Comparison of ENCODE assay signal across 8 mouse cellular contexts in the genomic region with DNA sequence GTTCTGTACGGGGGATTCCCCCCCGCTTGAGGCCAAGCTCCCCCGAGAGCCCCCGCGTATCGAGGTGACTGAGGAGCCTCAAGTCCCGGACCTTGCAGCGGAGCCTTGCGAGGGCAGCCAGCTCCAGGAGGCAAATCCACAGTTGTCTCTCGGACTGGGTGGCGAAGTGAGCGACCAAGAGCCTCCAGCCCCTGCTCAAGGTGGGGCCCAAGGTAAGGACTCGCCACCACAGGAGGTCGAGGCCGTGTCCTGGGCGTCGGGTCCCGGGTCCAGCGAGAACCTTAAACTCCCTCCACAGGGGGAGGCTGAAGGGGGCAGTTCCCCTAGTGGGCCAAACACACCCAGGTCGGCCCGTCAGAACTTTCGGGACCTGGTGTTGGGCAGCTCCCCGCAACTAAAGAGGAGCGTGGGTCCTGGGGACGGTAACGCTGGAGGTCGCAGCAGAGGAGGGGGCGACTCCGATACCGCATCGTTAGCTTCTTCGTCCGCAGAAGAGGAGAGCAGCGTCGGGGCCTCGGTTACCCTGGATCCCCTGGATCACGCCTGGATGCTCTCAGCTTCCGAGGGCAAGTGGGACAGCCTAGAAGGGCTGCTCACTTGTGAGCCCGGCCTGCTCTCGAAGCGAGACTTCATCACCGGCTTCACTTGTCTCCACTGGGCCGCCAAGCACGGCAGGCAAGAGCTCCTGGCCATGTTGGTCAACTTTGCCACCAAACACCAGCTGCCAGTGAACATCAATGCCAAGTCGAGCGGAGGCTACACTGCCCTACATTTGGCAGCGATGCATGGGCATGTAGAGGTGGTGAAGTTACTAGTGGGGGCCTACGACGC. TPM values are rescaled to one million over a fixed set of nuclear protein-coding genes. Genes with fewer than 3 reads are reported as not detected.
DNase-seq lines count a peak whose midpoint lies in the region; ATAC-seq and TF ChIP-seq lines count a peak whose summit lies in the region.

No protein-coding gene starts in this region.

- H3K4me3 ChIP-seq in thymus, adult 2 months (ENCODE audit: control insufficient read depth, insufficient read depth, low read length): peak overlapping the region; percentile 79
- H3K4me3 ChIP-seq in intestine, embryonic 16.5 days (ENCODE audit: low read length): peak overlapping the region; percentile 88
- peak overlapping the region; percentile 69 for H3K4me3 ChIP-seq in limb, embryonic 12.5 days (replicated peaks)
- peak overlapping the region; percentile 78 for H3K4me3 ChIP-seq in midbrain, embryonic 12.5 days
- peak overlapping the region; percentile 84 for H3K4me3 ChIP-seq in stomach, embryonic 15.5 days (replicated peaks)

- H3K9ac ChIP-seq in intestine, embryonic 16.5 days (ENCODE audit: low read depth, low read length): peak overlapping the region; percentile 89
- H3K9ac ChIP-seq in limb, embryonic 12.5 days (replicated peaks): peak overlapping the region; percentile 77
- H3K9ac ChIP-seq in midbrain, embryonic 12.5 days (replicated peaks): peak overlapping the region; percentile 89
- peak overlapping the region; percentile 71 for H3K9ac ChIP-seq in stomach, embryonic 15.5 days

- H3K36me3 ChIP-seq in thymus, adult 2 months (ENCODE audit: control insufficient read depth, insufficient read depth, low read length): no peaks in the 10 kb centered on the region
- no peaks in the 10 kb centered on the region for H3K36me3 ChIP-seq in intestine, embryonic 16.5 days (ENCODE audit: control insufficient read depth, insufficient read depth, low read length)
- H3K36me3 ChIP-seq in limb, embryonic 12.5 days: no peaks in the 10 kb centered on the region
- H3K36me3 ChIP-seq in midbrain, embryonic 12.5 days: no peaks in the 10 kb centered on the region
- no peaks in the 10 kb centered on the region for H3K36me3 ChIP-seq in stomach, embryonic 15.5 days

- peak overlapping the region; percentile 98 for H3K4me2 ChIP-seq in intestine, embryonic 16.5 days (ENCODE audit: low read depth, low read length)
- peak overlapping the region; percentile 99 for H3K4me2 ChIP-seq in limb, embryonic 12.5 days
- peak overlapping the region; percentile 99 for H3K4me2 ChIP-seq in midbrain, embryonic 12.5 days (replicated peaks)
- peak overlapping the region; percentile 98 for H3K4me2 ChIP-seq in stomach, embryonic 15.5 days

- H3K4me1 ChIP-seq in thymus, adult 2 months (replicated peaks; ENCODE audit: control insufficient read depth, insufficient read depth, low read length): peaks cover 14% of the 10 kb centered on the region
- H3K4me1 ChIP-seq in intestine, embryonic 16.5 days (ENCODE audit: control insufficient read depth, insufficient read depth, low read length): peaks cover 16% of the 10 kb centered on the region
- peaks cover 23% of the 10 kb centered on the region for H3K4me1 ChIP-seq in limb, embryonic 12.5 days (replicated peaks)
- H3K4me1 ChIP-seq in midbrain, embryonic 12.5 days: peaks cover 29% of the 10 kb centered on the region
- H3K4me1 ChIP-seq in stomach, embryonic 15.5 days: peaks cover 13% of the 10 kb centered on the region

- no peak for TF ChIP-seq POLR2A in thymus, adult 2 months (IDR thresholded peaks at IDR 0.05; ENCODE audit: control insufficient read depth, extremely low read depth, insufficient read depth, low read length, poor library complexity)

- peak; percentile 3 for DNase-seq in thymus, adult 2 months
- DNase-seq in thymus, postnatal 14 days: no peak
- DNase-seq in embryo, embryonic 10.5 days (ENCODE audit: low spot score): peak; percentile 49
- peak; percentile 94 for DNase-seq in heart, adult 11 months

- 0 out of 2 replicates have a peak, but pooled peaks have one; percentile 12 for TF ChIP-seq CTCF in thymus, adult 2 months (IDR thresholded peaks at IDR 0.05; ENCODE audit: borderline replicate concordance, control insufficient read depth, extremely low read depth, insufficient read depth, low read length, poor library complexity)

- H3K27ac ChIP-seq in thymus, adult 2 months (ENCODE audit: control insufficient read depth, insufficient read depth, low read length): no peak overlapping the region
- H3K27ac ChIP-seq in intestine, embryonic 16.5 days (ENCODE audit: low read length): peak overlapping the region; percentile 95
- H3K27ac ChIP-seq in limb, embryonic 12.5 days: peak overlapping the region; percentile 97
- H3K27ac ChIP-seq in midbrain, embryonic 12.5 days (replicated peaks): 0 out of 2 replicates have a peak overlapping the region, but pooled peaks have one; percentile 95
- peak overlapping the region; percentile 95 for H3K27ac ChIP-seq in stomach, embryonic 15.5 days

- 14% methylated on average over 49 of the region's 49 CpGs for WGBS in thymus, adult 2 months
- WGBS in intestine, embryonic 16.5 days: 3% methylated on average over 49 of the region's 49 CpGs
- 2% methylated on average over 49 of the region's 49 CpGs for WGBS in limb, embryonic 12.5 days
- 3% methylated on average over 49 of the region's 49 CpGs for WGBS in midbrain, embryonic 12.5 days
- whole genome bisulfite sequencing in stomach, embryonic 15.5 days: 4% methylated on average over 49 of the region's 49 CpGs

- no peaks in the 10 kb centered on the region for H3K9me3 ChIP-seq in intestine, embryonic 16.5 days (ENCODE audit: control insufficient read depth, low read length)
- H3K9me3 ChIP-seq in limb, embryonic 12.5 days: no peaks in the 10 kb centered on the region
- H3K9me3 ChIP-seq in midbrain, embryonic 12.5 days: no peaks in the 10 kb centered on the region
- H3K9me3 ChIP-seq in stomach, embryonic 15.5 days: no peaks in the 10 kb centered on the region

- H3K27me3 ChIP-seq in thymus, adult 2 months (ENCODE audit: control insufficient read depth, insufficient read depth, low read length): peaks cover 16% of the 10 kb centered on the region; the same call in 1 of the 2 replicates
- no peaks in the 10 kb centered on the region for H3K27me3 ChIP-seq in intestine, embryonic 16.5 days (replicated peaks; ENCODE audit: control insufficient read depth, insufficient read depth, low read length)
- 0 out of 2 replicates have a peak, but pooled peaks cover 7% of the 10 kb centered on the region for H3K27me3 ChIP-seq in limb, embryonic 12.5 days
- no peaks in the 10 kb centered on the region; the same call in 1 of the 2 replicates for H3K27me3 ChIP-seq in midbrain, embryonic 12.5 days
- no peaks in the 10 kb centered on the region for H3K27me3 ChIP-seq in stomach, embryonic 15.5 days (replicated peaks)

- peak; percentile 36; the same call in 1 of the 2 replicates for ATAC-seq in intestine, embryonic 16.5 days
- peak; percentile 10; the same call in 1 of the 2 replicates for ATAC-seq in limb, embryonic 12.5 days (ENCODE audit: insufficient number of reproducible peaks, insufficient read depth, low FRiP score, low TSS enrichment, low read depth)
- ATAC-seq in midbrain, embryonic 12.5 days (ENCODE audit: low FRiP score, low read depth): no peak; the same call in 1 of the 2 replicates
- ATAC-seq in stomach, embryonic 15.5 days (ENCODE audit: insufficient read depth, low FRiP score, low read depth): no peak; the same call in 1 of the 2 replicates

RNA-seq across cellular contexts. Expression of a gene that starts 0.7 kb away (rescaled TPM):
- 2.4 and 2.6 TPM in 2 replicates for polyA plus RNA-seq in thymus, adult 2 months (2012; rRNA removed)
- polyA plus RNA-seq in intestine, embryonic 16.5 days (2015; fragmentation: Nextera tagmentation; extraction: Ambion mirVana): 11.2 and 11.7 TPM in 2 replicates
- 14.4 and 15.9 TPM in 2 replicates for polyA plus RNA-seq in limb, embryonic 12.5 days (2016; fragmentation: Nextera tagmentation; extraction: Ambion mirVana)
- polyA plus RNA-seq in midbrain, embryonic 12.5 days (2016; fragmentation: Nextera tagmentation; extraction: Ambion mirVana): 17.9 and 18.7 TPM in 2 replicates
- 13.7 and 13.9 TPM in 2 replicates for polyA plus RNA-seq in stomach, embryonic 15.5 days (2015; fragmentation: Nextera tagmentation; extraction: Ambion mirVana)

RNA-seq across cellular contexts. Expression of a gene that starts 0.8 kb away (rescaled TPM):
- polyA plus RNA-seq in thymus, adult 2 months (2012; rRNA removed): 1.7 and 3.1 TPM in 2 replicates
- polyA plus RNA-seq in intestine, embryonic 16.5 days (2015; fragmentation: Nextera tagmentation; extraction: Ambion mirVana): 24.6 and 25.6 TPM in 2 replicates
- polyA plus RNA-seq in limb, embryonic 12.5 days (2016; fragmentation: Nextera tagmentation; extraction: Ambion mirVana): 42.3 and 45.0 TPM in 2 replicates
- 21.9 and 22.1 TPM in 2 replicates for polyA plus RNA-seq in midbrain, embryonic 12.5 days (2016; fragmentation: Nextera tagmentation; extraction: Ambion mirVana)
- 38.6 and 41.7 TPM in 2 replicates for polyA plus RNA-seq in stomach, embryonic 15.5 days (2015; fragmentation: Nextera tagmentation; extraction: Ambion mirVana)

Comparison
In these comparisons a context has a peak if more than half of its experiments do, and no peak if none do; other contexts are left out.
1. ATAC-seq: peak in intestine, embryonic 16.5 days (single experiment) and limb, embryonic 12.5 days (single experiment); none in midbrain, embryonic 12.5 days (single experiment) and stomach, embryonic 15.5 days (single experiment).
2. Peak in every context shown above with its lines, with median percentiles within 50 percentile points of each other: H3K4me3 ChIP-seq, H3K4me2 ChIP-seq and H3K9ac ChIP-seq.